Mouse (Mus musculus) yolk sac, embryonic 10.5 days (tissue): ENCODE data around the gene Emc8.
"Not testable (repeated sequence)": the region's sequence is repeated elsewhere in the genome, so short reads cannot be mapped to it uniquely, and the experiment has no call there.

Experiments used
- DNase-seq: peaks from one replicate; pipeline ENCODE4 v3.0.0-alpha.2; 2017; ENCODE audit warnings: low spot score

The Emc8 gene

DNA sequence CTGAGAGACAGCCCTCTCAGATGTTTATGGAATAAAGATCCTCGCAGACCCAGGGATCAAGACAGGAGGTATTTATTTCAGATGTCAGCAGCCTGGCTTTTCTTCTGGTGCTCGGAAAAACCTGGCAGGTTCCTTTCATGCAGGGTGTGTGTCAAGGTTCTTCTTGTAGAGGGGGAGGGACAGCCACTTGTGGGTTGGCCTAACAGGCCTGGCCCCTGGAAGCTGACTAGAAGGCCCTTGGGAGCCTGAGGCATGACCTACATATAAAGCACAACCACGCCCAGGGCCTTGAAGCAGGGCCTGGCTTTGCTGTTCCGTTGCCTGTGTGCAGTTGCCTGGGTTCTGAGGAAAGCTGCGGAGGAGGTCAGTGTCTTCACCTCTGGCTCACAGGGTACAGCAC, 16.7 kb upstream of the Emc8 start:
- DNase-seq, result peak; percentile 52

DNA sequence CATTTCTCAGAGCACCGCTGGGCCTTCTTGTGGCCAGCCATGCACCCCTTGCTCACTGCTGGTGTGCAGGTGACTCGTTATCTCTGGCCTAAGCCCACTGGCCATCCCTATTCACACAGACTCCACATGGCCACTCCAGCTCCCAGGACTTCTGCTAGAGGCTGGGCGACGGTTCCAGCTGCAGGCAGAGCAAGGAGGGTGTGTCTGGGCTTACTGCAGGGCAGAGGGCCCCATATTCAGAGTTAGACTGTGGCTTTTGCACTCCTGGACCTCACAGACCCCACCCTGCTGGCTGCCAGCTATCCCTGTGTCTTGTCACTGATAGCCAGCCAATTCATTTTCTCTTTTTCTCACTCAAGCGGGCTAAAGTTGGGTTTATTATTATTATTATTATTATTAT, 15.7 kb upstream of the Emc8 start:
- DNase-seq, result no peak

GRCm38 (mm10) chr8:120683602-120684001, 15.2 kb upstream of the Emc8 start:
- peak; percentile 59 for DNase-seq

DNA sequence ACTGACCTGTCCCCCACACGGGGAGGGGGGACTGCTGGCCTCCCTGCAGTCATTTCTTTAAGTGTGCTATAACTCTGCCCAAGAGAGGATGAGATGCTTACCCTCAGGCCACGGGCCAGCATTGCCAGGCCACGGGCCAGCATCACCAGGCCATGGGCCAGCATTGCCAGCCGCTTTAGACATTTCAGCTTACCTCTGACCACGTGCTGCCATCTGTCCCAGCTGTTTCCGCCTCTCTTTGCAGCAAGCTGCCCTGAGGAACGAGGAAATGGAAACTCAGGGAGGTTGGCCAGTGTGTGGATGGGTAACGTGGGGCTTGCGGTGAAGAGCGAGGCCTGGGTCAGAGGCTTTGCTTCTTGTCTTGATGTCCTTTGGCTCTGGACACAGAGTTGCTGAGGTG, 12.7 kb upstream of the Emc8 start:
- DNase-seq, result no peak

GRCm38 (mm10) chr8:120680405-120680804, 12.0 kb upstream of the Emc8 start:
- DNase-seq, result not testable (repeated sequence)

DNA sequence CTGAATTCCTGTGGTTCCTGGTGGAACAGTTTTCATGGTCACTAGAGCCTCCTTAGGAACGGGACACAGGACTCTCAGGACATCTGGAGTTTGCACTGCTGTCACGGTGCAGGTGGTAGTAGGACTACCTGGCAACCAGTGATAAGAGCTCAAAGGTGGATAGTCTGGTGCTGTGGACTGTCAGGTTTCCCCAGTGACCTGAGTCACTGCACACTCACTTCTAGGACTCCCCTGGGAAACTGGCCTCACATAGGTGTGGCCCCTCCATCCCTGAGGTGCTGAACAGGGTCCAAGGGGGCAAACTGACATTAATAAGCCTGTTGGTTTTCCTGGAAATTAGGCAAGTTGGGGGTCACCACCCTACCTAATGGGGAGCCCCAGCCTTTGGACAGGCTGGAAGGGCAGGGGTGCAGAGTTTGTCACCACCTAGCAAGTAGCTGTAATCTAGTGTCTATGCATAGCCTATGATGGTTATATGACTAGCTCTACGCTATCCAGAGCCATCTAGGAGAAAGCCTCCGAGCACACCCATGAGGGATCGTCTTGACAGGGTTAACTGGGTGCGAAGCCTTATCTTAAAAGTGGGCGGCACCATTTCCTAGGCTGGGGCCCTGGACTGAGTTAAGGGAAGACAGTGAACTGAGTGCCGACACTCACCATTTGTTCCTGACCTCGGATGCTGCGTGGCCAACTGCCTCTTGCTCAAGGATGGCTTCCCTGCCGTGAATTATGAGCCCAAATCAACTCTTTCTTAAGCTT, 11.4 kb upstream of the Emc8 start:
- DNase-seq, result no peak

GRCm38 (mm10) chr8:120678447-120678846, 10.1 kb upstream of the Emc8 start:
- peak; percentile 61 for DNase-seq

DNA sequence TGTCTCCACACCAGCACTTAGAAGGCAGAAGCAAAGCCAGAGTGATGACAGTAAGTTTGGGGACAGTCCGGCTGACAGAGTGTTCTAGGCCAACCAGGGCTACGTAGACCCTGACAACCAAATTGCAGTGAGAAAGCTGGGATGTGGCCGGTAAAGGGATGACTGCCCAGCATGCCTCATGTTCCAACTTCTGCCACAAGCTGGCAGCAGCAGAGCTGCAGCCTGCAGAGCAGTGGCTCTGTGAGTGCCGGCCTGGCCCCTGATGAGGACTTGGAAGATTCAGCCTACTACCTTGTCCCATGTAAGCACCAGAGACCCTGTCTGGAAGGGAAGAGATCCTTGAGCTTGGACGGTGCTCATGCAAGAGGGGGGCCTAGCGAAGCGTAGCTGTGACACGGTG, 7.3 kb upstream of the Emc8 start:
- no peak for DNase-seq

DNA sequence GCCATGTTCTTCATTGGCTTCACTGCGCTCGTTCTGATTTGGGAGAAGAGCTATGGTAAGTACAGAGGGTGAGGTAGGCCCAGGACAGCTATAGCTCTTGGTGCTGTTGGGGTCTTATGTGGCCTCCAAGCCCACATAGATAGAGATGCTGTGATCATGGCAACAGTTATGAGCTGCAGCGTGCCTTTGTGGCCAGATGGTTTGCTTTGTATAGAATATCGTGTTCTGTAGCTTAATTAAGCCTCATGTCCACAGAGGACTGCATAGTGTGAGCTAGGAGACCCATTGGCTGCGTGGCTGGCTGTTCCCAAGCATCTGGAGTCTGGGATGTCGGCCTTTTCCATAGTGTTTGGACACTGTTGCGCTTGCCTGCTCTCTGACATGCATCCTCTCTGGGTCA, 4.9 kb upstream of the Emc8 start:
- no peak for DNase-seq

- DNase-seq, result no peak
These were observed 4.4 kb upstream of the Emc8 start for GRCm38 (mm10) chr8:120672626-120673229.

DNA sequence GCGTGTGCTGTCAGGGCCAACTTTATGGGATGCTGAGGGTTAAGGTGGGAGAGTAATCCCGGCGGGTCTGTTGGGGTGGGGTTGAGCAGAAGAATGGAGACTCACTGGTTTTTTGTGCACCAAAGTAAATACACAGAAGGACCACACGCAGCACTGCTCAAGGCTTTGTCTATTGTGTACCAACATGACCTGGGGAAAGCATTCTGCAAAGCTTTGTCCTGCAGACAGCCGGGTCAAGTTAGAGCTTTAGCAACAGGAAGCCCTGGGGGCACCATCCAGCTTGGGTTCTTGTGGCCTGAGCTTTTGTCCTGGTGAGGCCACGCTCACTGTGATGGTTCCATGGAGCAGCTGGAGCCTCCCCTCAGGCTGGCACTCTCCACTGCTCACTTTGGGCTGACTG, 3.4 kb upstream of the Emc8 start:
- DNase-seq, result no peak

DNA sequence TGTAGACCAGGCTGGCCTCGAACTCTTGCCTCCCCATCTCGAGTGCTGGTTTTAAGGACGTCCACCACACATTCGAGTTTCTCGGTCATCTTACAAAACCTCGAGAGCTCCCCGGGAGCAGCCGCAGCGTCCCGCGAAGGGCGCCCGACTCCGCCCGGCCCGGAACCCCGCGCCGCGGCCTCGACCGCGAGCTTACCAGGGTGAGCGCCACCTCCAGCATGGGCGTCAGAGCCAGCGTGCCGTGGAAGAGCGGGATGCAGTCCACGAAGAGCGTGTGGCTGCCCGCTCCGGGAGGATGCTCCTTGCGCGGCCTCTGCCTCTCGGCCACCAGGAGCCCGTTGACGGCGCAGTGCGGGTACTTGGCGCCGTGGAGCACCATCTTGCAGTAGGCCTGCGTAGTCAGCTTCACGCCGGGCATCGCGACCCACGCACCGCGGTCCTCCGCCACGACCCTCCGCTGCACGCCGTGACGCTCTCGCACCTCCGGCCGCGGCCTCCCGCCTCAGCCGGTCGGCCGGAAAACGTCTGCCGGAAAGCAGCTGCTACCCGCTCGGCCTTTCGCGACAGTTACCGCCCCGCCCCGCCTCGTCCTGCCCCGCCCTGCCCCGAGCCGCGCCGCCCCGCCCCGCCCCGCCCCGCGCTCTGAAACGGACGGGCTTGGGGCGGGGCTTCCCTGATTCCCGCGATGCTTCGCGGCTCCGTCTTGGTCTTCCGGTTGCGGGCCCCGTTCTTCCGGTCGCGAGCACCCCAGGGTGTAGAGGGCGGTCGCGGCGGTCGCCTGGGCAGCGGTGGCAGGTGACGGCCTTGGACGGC, 606 bp downstream of the Emc8 start, which contains the start of the genes Gm27021 and Cox4i1:
Gene Gm27021 (minus strand): TSS at position 519 of the 813 bp plus-strand sequence.
Gene Cox4i1 (plus strand): TSS at position 662 of the 813 bp plus-strand sequence.
- DNase-seq, result peak; percentile 96

- DNase-seq, result no peak
These were observed 1.4 kb downstream of the Emc8 start for GRCm38 (mm10) chr8:120666807-120667470.

DNA sequence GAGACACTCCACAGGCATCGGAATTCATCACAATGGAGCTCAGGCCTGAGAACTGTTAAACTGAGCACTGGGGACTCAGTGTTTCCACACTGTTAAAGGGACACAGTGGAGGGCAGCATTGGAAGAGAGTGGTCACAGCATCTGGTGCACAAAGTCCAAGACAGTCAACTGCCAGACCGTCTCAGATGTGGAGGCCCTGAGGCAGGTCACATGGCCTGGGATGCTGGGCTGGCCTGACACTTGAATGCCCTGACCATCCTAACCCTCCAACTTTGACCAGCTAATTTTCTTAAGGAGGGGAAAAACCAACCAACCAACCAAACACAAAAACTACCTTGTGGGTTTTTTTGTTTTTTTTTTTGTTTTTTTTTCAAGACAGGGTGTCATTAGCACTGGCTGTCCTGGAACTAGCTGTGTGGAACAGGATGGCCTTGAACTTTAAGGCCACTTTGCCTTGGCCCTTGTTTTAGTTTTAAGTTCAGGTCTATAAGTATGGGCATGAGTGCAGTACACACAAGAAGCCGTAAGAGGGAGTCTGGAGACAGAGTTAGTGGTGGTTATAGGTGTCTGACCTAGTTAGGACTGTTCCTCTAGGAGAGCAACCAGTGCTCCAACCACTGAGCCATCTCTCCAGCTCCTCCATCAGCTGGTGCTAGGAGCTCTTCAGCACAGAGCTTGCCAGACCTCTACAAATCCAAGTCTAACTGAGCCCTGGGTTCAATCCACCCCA, 2.5 kb downstream of the Emc8 start:
- no peak for DNase-seq

DNA sequence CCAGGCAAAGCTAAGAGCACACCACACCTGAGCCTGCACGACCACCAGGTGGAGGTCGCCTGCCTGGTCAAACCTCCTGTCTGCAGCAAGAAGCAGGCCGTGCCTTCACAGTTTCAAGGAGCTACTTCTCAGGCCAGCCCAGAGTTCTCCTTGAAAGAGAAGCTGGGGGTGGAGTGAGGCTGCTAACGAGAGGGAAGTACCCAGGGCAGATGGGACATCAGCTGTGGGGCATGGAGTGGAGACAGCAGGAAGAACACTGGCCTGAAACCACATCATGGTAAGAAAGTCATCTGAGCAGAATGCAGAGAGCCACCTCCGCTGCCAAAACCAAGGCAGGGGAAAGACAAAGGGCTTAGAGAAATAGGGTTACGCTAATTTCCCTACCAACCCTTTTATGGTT, 3.8 kb downstream of the Emc8 start:
- no peak for DNase-seq

DNA sequence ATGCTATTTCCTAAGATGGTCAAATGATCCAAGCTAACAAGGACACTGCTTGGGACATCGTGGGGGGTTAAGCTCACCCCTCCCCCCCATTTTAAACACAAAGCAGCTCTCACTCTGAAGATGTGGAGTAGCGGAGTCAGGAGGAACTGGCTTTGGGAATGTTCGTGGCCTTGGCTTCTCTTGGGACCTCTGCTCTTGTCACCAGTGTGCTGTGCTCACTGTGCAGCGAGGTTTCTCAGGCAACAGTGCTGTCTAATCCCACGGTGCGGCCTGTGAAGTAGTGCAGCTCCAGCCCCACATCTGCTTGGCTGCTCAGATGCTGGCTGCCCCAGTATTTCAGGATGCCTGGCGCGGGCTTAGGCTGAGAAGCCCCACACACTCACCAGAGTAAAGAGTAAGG, 11.0 kb downstream of the Emc8 start:
- no peak for DNase-seq

GRCm38 (mm10) chr8:120656322-120657052, 11.9 kb downstream of the Emc8 start:
- DNase-seq, result no peak

- no peak for DNase-seq
These were observed 20.8 kb downstream of the Emc8 start, which contains the start of gene 1190005I06Rik for GRCm38 (mm10) chr8:120647532-120647931. 1190005I06Rik (minus strand) TSS chr8:120647632.

DNA sequence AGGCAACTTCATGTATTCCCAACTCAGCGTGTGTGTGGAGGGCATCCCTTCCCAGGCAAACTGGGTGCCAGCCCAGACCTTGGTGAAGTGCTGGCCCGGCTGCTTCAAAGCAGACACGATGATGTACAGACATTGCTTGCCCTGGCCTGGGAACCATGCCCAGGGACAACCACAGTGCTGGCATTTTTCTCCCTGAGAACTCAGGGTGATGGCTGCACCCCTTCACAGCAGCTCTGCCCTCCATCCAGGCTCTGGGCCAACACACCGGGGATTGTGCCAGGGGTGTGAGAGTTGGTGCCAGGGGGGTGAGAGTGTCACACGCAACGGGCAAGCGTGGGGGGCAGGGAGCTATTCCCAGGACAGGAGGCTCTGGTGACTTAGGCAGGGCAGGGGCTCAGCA, 23.7 kb downstream of the Emc8 start:
- no peak for DNase-seq

DNA sequence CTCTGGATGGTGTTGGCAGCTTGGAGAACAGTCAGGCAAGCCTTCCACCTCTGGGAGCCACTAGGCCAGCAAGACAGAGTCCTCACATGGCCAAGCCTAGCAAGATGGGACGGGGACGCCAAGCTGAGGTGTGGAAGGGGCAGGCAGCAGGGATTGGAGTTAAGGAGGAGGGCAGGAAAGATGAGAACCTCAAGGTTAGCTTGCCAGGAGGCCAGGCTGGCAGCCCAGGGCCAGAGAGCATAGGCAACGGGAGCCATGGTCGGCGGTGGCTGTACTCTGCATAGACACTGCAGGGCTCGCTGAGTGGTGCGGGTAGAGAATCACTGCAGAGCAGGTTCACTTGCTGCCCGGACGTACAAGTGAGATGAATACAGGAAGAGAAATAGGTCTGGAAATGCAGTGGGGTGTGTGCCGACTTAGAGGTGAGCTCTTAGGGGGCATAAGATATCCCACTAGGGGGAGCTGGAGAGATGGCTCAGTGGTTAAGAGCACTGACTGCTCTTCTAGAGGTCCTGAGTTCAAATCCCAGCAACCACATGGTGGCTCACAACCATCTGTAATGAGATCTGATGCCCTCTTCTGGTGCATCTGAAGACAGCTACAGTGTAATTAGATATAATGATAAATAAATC, 26.2 kb downstream of the Emc8 start:
- no peak for DNase-seq
